Mouse (Mus musculus) spleen, adult 12 weeks (tissue): Measurements from ENCODE around the gene Smndc1.
"Not testable (repeated sequence)": the region's sequence is repeated elsewhere in the genome, so short reads cannot be mapped to it uniquely, and the experiment has no call there.

Experiments used
- DNase-seq: peaks from one replicate; pipeline ENCODE4 v3.0.0; 2022; ENCODE audit warnings: low spot score

Smndc1 gene

DNA sequence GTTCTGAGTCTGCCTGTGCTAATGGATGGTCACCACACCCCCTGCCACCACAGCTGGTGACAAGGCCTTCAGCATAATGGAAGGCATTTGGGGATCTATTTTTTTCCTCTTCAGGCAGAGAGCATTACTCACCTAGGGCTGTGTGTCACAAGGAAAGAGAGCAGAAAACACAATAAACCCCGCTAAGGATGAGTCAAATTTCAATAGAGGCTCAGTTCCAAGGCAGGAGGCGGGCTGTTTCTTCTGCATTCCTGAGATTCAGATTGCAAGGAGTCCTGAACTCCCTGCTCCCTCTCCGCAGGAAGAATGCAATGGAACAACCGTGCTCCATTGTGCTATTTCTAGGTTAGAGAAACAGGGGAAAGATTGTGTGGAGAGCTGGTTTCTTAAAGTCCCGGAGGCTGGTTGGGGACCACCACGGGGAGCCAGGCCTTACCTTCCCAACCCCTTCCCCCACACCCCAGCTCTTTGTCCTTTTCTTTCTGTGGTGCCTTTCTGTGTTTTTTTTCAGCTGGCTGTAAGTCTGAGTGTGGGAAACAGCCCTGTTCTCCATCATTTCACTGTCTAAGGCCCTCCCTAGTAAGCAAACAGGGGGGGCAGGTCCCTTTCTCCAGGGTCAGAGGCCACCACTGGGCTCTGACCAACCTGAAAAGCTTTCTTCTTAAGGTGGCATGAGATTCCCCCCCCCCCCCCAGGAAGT is 21.9 kb upstream of the Smndc1 start:
- DNase-seq = no peak

- DNase-seq = no peak
Measured at GRCm38 (mm10) chr19:53409663-53410307, 19.4 kb upstream of the Smndc1 start.

GRCm38 (mm10) chr19:53408398-53408797 is 18.0 kb upstream of the Smndc1 start:
- no peak for DNase-seq

DNA sequence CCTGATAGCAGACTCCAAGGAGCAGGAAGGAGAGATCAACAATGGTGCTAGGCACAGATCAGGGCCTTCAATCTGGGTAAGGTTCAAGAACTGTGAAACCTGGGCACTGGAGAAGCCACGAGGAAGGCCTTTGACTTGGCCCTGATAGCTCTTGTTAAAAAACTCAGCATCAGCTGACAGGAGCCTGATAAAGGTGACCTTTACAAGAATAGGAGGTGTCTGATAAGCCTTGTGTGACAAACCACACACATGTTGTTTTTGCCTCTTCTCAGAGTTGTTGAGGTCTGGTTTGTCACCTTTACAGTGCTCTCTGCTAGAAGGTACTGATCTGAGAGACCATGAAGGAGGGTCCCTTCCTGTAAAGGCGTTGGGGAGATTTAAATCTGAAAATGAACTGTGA is 17.0 kb upstream of the Smndc1 start:
- no peak for DNase-seq

GRCm38 (mm10) chr19:53405810-53406209 is 15.4 kb upstream of the Smndc1 start:
- no peak for DNase-seq

- no peak for DNase-seq
Measured at GRCm38 (mm10) chr19:53404837-53405356, 14.5 kb upstream of the Smndc1 start.

- no peak for DNase-seq
Measured at GRCm38 (mm10) chr19:53404219-53404836, 13.9 kb upstream of the Smndc1 start.

DNA sequence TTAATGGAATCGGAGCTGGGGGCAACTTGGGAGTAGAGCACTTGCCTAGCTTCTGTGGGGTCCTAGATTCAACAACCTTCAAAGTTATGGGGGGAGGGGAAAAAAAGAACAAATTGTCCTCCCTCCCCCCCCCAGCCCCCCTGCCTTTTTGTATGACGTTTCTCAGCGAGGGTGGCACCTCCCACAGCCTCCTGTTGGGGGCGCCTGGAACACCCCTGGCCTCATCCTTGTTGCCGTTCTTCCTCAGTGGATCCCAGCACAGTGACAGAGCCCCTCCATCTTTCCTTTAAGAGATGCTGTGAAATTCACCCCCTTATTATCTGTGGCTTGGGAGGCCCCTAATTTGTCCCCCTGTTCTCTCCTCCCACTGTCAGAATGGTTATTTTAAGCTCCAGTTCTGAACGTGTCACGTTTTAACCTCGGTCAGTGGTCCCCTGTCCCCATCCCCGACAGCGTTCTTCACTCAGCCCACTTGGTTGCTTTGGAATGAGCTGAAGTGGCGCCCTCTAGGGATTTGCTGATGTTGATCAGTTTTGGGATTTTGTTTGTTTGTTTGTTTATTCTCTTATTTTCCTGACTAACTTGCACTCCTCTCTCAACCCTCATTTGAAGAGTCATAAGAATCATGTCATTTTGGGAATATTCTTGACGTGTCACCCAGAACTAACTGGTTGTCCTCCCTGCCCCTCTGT is 12.5 kb upstream of the Smndc1 start:
- no peak for DNase-seq

DNA sequence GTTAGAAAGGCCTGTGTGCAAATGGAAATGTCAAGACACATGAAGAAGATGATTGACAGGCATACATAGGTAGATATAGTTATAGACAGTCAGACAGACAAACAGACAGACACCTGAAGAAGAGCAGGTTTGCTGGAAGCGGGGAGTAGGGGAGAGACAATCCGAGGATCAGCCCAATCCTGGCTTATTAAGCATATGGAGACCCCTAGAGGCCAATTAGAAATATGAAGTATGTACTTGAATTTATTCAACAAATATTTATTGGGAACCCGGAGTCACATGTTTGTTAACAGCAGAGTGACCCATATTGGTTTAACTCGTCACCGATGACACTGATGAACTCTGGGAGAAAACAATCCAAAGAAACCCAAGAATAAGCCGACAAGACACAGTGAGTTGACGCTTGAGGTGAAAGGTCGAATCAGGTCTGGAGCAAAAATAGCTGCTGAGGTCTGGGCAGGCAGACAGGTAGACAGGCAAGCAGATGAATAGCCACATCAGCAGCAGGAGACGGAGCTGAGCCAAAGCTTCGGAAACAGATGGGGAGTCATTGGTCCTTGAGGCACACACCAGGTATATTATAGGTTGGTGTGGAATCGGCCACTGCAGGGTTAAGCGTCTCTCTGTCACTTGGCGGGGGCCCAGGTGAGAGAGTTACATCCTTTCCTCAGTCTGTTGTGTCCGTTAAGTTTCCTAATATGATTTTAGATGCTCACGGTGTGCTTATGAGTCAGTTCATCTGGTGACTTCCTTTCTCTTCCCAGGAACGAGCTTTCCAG is 10.1 kb upstream of the Smndc1 start:
- no peak for DNase-seq

DNA sequence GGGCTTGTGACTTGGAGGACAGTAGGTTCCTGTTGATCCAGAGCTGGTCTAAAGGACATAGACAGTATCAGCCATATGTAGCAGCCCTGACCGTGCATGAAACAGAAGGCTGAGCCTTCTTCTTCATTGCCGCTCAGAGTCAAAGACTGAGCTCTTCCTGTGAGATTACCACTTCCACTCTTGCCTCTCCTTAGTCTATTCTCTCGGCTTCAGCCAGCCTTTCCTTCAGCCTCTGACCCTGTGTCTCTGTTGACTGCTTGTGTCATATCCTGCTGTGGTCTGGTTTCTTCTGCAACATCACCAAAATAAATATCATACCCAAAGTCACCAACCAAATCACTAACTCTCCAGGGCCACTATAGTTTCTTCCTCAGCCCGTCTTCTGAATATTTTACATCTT is 8.8 kb upstream of the Smndc1 start:
- DNase-seq = no peak

- no peak for DNase-seq
Measured at GRCm38 (mm10) chr19:53397451-53398233, 7.3 kb upstream of the Smndc1 start.

DNA sequence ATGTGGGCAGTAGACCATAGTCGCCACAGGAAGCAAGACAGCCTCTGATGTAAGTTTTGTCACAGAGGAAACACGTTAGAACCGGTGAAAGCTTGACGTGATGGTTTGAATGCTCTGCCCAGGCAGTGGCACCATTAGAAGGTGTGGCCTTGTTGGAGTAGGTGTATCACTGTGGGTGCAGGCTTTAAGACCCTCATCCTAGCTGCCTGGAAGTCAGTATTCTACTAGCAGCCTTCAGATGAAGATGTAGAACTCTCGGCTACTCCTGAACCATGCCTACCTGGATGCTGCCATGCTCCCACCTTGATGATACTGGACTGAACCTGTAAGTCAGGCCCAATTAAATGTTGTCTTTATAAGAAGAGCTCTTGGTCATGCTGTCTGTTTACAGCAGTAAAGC is 5.4 kb upstream of the Smndc1 start:
- not testable (repeated sequence) for DNase-seq

DNA sequence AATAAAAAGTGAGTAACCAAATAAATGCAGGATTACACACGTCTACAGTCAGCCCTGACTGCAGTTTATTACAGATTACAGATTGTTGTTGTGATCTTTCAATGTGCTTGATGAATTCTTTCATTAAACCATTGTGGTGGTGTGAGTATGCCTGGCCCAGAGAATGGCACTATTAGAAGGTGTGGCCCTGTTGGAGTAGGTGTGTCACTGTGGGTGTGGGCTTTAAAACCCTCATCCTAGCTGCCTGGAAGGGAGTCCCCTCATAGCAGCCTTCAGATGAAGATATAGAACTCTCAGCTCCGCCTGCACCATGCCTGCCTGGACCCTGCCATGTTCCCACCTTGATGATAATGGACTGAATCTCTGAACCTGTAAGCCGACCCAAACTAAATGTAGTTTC is 4.6 kb upstream of the Smndc1 start:
- DNase-seq = not testable (repeated sequence)

- no peak for DNase-seq
Measured at GRCm38 (mm10) chr19:53394552-53394951, 4.2 kb upstream of the Smndc1 start.

GRCm38 (mm10) chr19:53393646-53394045 is 3.3 kb upstream of the Smndc1 start:
- DNase-seq = no peak

GRCm38 (mm10) chr19:53392781-53393343 is 2.5 kb upstream of the Smndc1 start:
- DNase-seq = no peak

- no peak for DNase-seq
Measured at GRCm38 (mm10) chr19:53391787-53392186, 1.4 kb upstream of the Smndc1 start.

DNA sequence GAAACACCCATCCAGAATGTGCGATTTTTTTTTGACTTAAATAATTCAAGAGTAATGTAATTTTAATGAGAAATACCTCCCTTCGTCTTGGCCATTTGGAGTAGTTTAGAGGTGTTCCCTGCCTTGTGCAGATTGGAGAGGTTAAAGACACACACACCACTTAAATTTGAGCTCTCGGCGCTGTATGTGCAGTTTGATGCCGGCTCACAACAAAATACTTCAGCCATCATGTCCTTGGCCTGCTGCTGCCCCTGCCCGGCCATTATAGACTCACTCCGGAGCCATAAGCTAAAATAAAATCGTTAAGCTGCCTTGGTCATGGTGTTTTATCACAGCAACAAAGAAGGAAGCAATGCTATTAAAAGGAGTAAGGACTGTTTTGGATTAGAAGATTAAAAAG is 1.0 kb upstream of the Smndc1 start:
- no peak for DNase-seq

DNA sequence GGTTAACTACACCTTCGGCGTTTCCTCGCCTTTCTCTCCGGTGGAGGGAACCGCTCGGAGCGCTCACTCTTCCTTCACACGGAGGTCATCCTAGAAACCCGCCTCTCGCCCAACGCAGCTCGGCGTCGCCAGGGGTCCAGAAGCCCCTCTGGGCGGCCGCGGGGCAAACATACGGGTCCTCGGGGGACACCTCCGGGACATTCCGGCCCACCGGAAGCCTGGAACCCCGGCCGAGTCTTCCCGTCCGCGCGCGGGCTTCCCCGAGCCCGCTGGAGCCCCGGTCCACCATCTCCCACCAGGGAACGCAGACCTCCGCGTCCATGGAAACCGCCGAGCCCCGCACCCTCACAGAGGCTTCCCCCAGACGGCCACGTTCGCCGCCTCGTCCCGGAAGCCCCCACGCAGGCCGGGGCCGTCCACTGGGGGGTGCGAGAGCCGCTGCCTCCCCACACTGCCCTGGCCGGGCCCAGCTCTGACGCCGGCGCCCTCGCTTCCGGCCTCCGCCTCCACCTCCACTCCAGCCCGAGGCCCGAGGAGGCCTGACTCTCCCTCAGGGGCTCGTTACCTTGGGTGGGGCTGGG is 437 bp downstream of the Smndc1 start:
- no peak for DNase-seq

DNA sequence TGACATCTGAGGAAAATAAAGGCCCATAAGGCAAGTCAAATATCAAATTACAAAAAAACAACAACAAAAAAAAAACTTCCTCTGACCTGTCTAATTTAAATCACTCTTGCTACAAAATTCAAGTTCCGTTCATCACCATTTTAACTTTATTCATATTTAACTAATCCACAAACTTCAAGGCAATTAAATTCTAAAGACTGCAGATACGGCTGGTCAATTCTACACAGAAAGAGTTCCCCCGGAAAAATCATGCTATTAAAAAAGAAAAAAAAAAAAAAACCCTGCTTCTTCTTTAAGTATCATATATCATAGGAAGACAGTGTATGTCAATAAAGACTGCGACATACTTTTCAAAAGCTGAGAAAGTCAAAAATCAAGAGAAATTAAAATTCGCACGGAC is 961 bp downstream of the Smndc1 start:
- no peak for DNase-seq
